Mouse (Mus musculus): Measurements from ENCODE around the gene Ube2b. TPM values are rescaled to one million over a fixed set of nuclear protein-coding genes. Genes with fewer than 3 reads are reported as not detected.

Ube2b gene
- polyA plus RNA-seq (2015; fragmentation: Nextera tagmentation; extraction: Ambion mirVana): 265 and 279 TPM in 2 replicates

DNA sequence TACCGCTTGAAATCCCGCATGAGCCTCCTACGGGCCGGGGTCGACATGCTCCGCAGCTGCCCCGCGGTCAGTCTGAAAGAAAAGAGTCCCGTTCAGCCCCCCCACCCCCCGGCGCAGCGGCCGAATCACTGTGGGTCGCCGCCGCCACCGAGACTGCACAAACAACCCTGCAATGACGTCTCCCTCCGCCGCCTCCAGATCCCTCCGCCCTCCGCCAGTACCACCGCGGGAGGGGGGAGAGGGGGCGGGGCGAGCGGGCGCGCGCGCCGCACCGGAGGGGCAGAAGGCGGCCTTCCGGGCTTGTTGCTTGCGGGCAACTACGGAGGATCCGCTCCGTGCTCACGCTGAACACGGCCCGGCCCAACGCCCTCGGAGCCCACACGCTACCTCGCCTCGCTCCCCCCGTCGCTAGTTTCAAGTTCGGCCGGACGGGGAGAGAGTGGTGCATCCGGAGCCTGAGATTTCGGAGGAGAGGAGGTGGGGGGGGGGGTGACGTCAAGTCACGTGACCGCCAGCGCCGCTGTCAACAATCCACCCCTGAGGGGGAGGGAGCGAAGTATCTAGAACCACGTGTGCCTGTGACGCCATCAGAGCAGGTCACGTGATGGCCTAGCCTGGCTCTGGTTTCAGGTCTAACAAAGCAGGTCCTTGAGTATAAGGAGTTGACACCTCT lies at the start of gene Ube2b:
TSS of gene Ube2b (minus strand) at position 473 of the 673 bp plus-strand sequence.
- under 1% methylated on average over 53 of the region's 63 CpGs for WGBS
- Histone ChIP-seq H3K9ac (peak within 1 kb of the TSS; percentile 99), H3K4me1 (replicated peaks) (peaks cover 59% of the 10 kb centered on the region), H3K4me2 (peak within 1 kb of the TSS; percentile 87), H3K27ac (replicated peaks) (peak within 1 kb of the TSS; percentile 96), H3K36me3 (peaks cover 23% of the 10 kb centered on the region), H3K4me3 (peak within 1 kb of the TSS; percentile 86), H3K27me3 (no peaks in the 10 kb centered on the region), H3K9me3 (no peaks in the 10 kb centered on the region)
- ATAC-seq (ENCODE audit: low read depth): peak; percentile 75

DNA sequence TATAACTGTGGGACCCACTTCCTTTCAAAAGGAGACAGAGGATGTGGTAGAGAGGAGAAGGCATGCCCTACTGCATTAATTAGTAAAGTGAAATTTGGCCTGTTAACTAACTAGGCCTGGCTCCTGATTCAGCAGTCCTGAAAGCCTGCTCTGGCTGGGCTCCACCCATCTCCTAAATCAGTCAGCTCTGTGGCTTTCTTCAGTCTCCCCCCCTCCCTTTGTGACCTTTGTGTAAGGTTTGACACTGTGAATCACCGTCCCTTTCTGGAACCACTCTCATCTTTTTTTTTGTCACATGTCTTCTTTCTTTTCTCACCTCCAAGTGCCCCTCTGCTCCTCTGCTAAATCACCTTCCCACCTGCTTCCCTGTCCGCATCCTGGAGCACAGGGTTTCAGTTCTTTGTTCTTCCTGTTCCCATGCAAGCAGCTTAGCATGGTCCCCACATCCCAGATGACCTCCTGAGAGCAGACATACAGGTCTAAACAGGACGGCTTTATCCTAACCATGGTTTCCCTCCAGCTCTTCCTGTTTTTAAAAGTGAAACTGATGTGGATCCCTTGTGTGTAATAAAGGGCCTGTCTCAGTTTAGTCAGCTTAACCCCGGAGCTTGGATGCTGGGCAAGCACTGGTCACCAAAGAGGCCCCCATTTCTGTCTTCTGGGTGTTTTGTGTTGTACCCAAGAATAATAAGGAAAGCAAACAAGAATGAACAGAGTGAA lies 46.0 kb upstream of the Ube2b start:
- Histone ChIP-seq H3K27ac (replicated peaks) (no peak overlapping the region), H3K4me3 (no peak overlapping the region), H3K36me3 (0 out of 2 replicates have a peak, but pooled peaks cover 3% of the 10 kb centered on the region), H3K4me1 (replicated peaks) (peaks cover 14% of the 10 kb centered on the region; the same call in 1 of the 2 replicates), H3K27me3 (no peaks in the 10 kb centered on the region), H3K4me2 (no peak overlapping the region), H3K9me3 (no peaks in the 10 kb centered on the region), H3K9ac (no peak overlapping the region)
- WGBS: 25% methylated on average over 4 of the region's 4 CpGs
- ATAC-seq (ENCODE audit: low read depth): no peak

DNA sequence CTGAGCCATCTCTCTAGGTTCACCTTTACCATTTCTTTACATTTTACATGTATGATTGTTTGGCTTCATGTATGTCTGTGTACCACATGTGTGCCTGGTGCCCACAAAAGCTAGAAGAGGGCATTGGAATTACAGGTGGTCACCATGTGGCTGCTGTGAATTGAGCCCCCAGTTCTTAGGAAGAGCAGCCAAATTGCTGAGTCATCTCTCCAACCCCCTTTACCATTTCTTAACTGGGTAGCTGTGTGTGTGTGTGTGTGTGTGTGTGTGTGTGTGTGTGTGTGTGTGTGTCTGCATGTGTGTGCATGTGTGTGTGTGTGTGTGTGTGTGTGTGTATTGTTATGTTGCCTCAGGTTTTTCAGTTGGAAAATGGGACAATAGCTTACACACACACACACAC lies 43.6 kb upstream of the Ube2b start:
- no peaks in the 10 kb centered on the region for H3K27me3 ChIP-seq
- no peak overlapping the region for H3K4me2 ChIP-seq
- peaks cover 14% of the 10 kb centered on the region; the same call in 1 of the 2 replicates for H3K4me1 ChIP-seq (replicated peaks)
- H3K36me3 ChIP-seq: 0 out of 2 replicates have a peak, but pooled peaks cover 7% of the 10 kb centered on the region
- no peak overlapping the region for H3K9ac ChIP-seq
- H3K9me3 ChIP-seq: no peaks in the 10 kb centered on the region
- no peak for ATAC-seq (ENCODE audit: low read depth)
- no peak overlapping the region for H3K4me3 ChIP-seq
- no peak overlapping the region for H3K27ac ChIP-seq (replicated peaks)

DNA sequence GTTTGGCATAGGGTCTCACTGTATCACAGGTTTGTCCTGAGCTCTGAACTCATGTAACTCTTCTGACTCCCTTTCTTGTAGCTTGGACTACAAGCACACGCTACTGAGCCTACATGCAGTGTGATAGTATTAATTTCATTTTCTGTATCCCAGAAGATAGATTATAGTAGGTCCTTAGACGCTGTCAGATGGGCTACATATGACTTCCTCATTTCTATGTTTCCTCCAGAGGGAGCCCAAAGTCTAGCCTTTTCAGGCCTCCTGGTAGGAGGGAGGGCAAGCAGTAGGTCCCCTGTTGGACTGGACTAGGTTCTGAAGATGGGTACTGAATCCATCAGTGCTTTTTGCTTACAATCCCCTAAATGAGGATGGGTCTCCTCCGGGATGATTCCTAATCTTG lies 42.7 kb upstream of the Ube2b start:
- Histone ChIP-seq H3K9me3 (no peaks in the 10 kb centered on the region), H3K4me2 (no peak overlapping the region), H3K4me3 (no peak overlapping the region), H3K27ac (replicated peaks) (no peak overlapping the region), H3K9ac (no peak overlapping the region), H3K27me3 (no peaks in the 10 kb centered on the region), H3K36me3 (0 out of 2 replicates have a peak, but pooled peaks cover 7% of the 10 kb centered on the region), H3K4me1 (replicated peaks) (peaks cover 14% of the 10 kb centered on the region; the same call in 1 of the 2 replicates)
- ATAC-seq (ENCODE audit: low read depth): no peak
- 89% methylated on average over 3 of the region's 3 CpGs for WGBS

- WGBS: 40% methylated on average over 3 of the region's 3 CpGs
These were observed 37.1 kb upstream of the Ube2b start for GRCm38 (mm10) chr11:52037659-52038058.

GRCm38 (mm10) chr11:52035905-52036304 lies 35.3 kb upstream of the Ube2b start:
- Histone ChIP-seq H3K36me3 (peaks cover 17% of the 10 kb centered on the region), H3K9ac (no peak overlapping the region), H3K9me3 (no peaks in the 10 kb centered on the region; the same call in 1 of the 2 replicates), H3K27ac (replicated peaks) (no peak overlapping the region), H3K4me2 (no peak overlapping the region), H3K4me1 (replicated peaks) (no peaks in the 10 kb centered on the region), H3K27me3 (no peaks in the 10 kb centered on the region), H3K4me3 (no peak overlapping the region)
- WGBS: 81% methylated on average over 3 of the region's 3 CpGs
- ATAC-seq (ENCODE audit: low read depth): no peak

More at GRCm38 (mm10) chr11:52037659-52038058, 37.1 kb upstream of the Ube2b start:
- H3K4me1 ChIP-seq (replicated peaks): no peaks in the 10 kb centered on the region
- no peak for ATAC-seq (ENCODE audit: low read depth)
- H3K9me3 ChIP-seq: no peaks in the 10 kb centered on the region
- H3K4me3 ChIP-seq: no peak overlapping the region
- no peak overlapping the region for H3K4me2 ChIP-seq
- H3K27me3 ChIP-seq: no peaks in the 10 kb centered on the region
- no peak overlapping the region for H3K9ac ChIP-seq
- peaks cover 12% of the 10 kb centered on the region; the same call in 1 of the 2 replicates for H3K36me3 ChIP-seq
- peak overlapping the region; percentile 18 for H3K27ac ChIP-seq (replicated peaks)

DNA sequence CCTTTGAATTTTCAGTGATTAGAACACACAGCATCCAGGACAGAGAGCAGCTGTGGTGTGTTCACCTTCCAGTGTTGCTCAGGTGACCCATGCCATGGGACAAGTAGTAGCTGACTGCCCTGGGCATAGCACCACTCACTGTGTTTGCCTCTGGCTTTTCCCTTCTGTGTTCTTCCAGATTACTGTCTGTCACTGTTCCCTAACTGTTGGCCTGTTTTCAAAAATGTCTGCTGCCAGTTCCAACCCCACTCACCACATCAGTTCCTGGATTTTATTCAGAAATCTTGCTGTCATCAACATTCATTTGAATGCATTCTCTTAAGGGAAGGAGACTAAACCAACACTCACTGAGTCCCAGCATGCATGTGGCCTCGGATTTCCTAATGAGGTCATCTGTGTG lies 33.4 kb upstream of the Ube2b start:
- Histone ChIP-seq H3K4me3 (no peak overlapping the region), H3K9ac (no peak overlapping the region), H3K4me2 (no peak overlapping the region), H3K4me1 (replicated peaks) (no peaks in the 10 kb centered on the region), H3K9me3 (no peaks in the 10 kb centered on the region; the same call in 1 of the 2 replicates), H3K27me3 (no peaks in the 10 kb centered on the region), H3K36me3 (peaks cover 15% of the 10 kb centered on the region), H3K27ac (replicated peaks) (no peak overlapping the region)
- 85% methylated on average over 1 of the region's 1 CpGs for WGBS
- ATAC-seq (ENCODE audit: low read depth): no peak

DNA sequence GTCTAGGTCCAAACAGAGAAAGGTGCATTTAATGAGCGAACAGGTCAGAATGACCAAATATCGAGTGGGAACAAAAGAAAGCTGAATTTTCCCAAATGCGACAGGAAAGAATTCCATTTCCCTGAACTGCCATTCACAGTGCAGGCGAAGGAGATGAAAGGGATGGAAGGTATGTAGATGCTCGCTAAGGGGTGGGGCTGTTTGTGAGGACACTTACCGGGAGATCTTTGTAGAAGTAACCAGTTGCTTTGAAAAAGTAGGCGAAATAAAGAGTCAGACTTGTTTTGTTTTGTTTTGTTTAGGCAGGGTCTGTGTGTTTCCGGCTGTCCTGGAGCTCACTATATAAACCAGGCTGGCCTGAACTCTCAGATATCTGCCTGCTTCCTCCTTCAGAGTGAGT lies 31.8 kb upstream of the Ube2b start:
- Histone ChIP-seq H3K27me3 (no peaks in the 10 kb centered on the region), H3K9me3 (no peaks in the 10 kb centered on the region; the same call in 1 of the 2 replicates), H3K27ac (replicated peaks) (no peak overlapping the region), H3K4me1 (replicated peaks) (no peaks in the 10 kb centered on the region), H3K4me2 (no peak overlapping the region), H3K9ac (no peak overlapping the region), H3K36me3 (peaks cover 15% of the 10 kb centered on the region), H3K4me3 (no peak overlapping the region)
- 59% methylated on average over 8 of the region's 8 CpGs for WGBS
- ATAC-seq (ENCODE audit: low read depth): no peak

- H3K27me3 ChIP-seq: no peaks in the 10 kb centered on the region
- no peak overlapping the region for H3K4me3 ChIP-seq
- no peak overlapping the region for H3K27ac ChIP-seq (replicated peaks)
- H3K9me3 ChIP-seq: no peaks in the 10 kb centered on the region
- ATAC-seq (ENCODE audit: low read depth): no peak
- H3K4me2 ChIP-seq: no peak overlapping the region
- H3K9ac ChIP-seq: no peak overlapping the region
- peaks cover 8% of the 10 kb centered on the region for H3K36me3 ChIP-seq
- no peaks in the 10 kb centered on the region for H3K4me1 ChIP-seq (replicated peaks)
- 88% methylated on average over 9 of the region's 9 CpGs for WGBS
These were observed 17.7 kb upstream of the Ube2b start for GRCm38 (mm10) chr11:52018217-52018616.

DNA sequence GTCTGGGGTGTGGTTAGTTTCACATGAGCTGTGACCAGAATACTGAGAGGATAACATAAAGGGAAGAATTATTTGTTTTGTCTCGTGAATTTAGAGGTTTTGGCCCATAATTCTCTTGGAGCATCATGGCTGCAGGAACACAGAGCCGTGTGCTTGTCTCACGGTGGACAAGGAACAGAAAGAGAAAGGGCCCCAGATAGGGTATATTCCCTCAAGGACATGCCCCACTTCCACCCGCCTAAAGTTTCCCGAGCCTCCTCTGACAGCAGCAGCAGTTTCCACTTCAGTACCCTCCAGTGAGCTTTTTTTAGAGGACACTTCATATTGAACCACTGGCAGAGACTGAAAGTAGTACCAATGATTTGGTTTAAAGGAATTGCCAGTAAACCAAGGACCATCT lies 11.0 kb upstream of the Ube2b start:
- 73% methylated on average over 5 of the region's 5 CpGs for WGBS
- no peak overlapping the region for H3K27ac ChIP-seq (replicated peaks)

GRCm38 (mm10) chr11:52011011-52011410 lies 10.4 kb upstream of the Ube2b start:
- Histone ChIP-seq H3K9me3 (no peaks in the 10 kb centered on the region), H3K4me2 (no peak overlapping the region), H3K27me3 (no peaks in the 10 kb centered on the region), H3K9ac (no peak overlapping the region), H3K4me3 (no peak overlapping the region), H3K36me3 (peaks cover 11% of the 10 kb centered on the region), H3K27ac (replicated peaks) (no peak overlapping the region), H3K4me1 (replicated peaks) (peaks cover under 1% of the 10 kb centered on the region)
- WGBS: 89% methylated on average over 11 of the region's 11 CpGs
- no peak for ATAC-seq (ENCODE audit: low read depth)

More for the DNA sequence above, 11.0 kb upstream of the Ube2b start:
- Histone ChIP-seq H3K36me3 (peaks cover 11% of the 10 kb centered on the region), H3K9me3 (no peaks in the 10 kb centered on the region), H3K4me3 (no peak overlapping the region), H3K9ac (no peak overlapping the region), H3K4me1 (replicated peaks) (no peaks in the 10 kb centered on the region), H3K27me3 (no peaks in the 10 kb centered on the region), H3K4me2 (no peak overlapping the region)
- no peak for ATAC-seq (ENCODE audit: low read depth)

GRCm38 (mm10) chr11:52005586-52005985 lies 5.0 kb upstream of the Ube2b start:
- Histone ChIP-seq H3K27me3 (no peaks in the 10 kb centered on the region), H3K36me3 (peaks cover 11% of the 10 kb centered on the region), H3K27ac (replicated peaks) (no peak overlapping the region), H3K9me3 (no peaks in the 10 kb centered on the region), H3K9ac (peak overlapping the region; percentile 38; the same call in 1 of the 2 replicates), H3K4me3 (peak overlapping the region; percentile 3; the same call in 1 of the 2 replicates), H3K4me1 (replicated peaks) (peaks cover 31% of the 10 kb centered on the region), H3K4me2 (peak overlapping the region; percentile 78)
- 66% methylated on average over 2 of the region's 2 CpGs for WGBS
- no peak for ATAC-seq (ENCODE audit: low read depth)

All from neural tube, embryonic 13.5 days (tissue).